Mouse (Mus musculus): Measurements from ENCODE around the gene Lrrc74a. TPM values are rescaled to one million over a fixed set of nuclear protein-coding genes. Genes with fewer than 3 reads are reported as not detected.

Lrrc74a gene
- polyA plus RNA-seq (2014; fragmentation: Nextera tagmentation; extraction: Ambion mirVana): not detected in 2 replicates

DNA sequence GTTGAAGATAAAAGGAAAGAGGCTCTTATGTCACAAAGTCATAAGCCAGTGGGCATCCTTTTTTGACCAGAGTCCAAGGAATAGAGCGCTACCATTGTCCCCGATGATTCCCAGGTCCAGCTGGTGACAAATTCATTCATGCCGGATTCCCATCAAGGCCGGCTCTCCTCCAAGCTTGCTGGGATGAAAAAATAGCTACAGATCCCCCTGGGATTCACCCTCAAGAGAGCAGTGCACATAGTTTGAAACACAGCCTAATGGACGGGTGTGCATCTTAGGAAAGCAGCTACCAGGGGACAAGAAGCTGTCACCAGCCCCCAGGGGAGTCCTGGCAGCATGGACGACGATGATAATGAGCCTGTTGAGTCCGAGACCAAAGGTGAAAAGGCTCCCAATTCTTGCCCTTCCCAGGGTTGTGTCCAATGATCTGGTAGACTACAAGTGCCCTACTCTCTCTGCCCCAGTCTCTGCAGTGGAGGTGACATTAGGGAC, at the start of gene Lrrc74a:
TSS of gene Lrrc74a (plus strand) at position 51 of the 492 bp plus-strand sequence.
- no peak for DNase-seq (ENCODE audit: low spot score)
- Histone ChIP-seq H3K4me2 (replicated peaks) (no peak within 1 kb of the TSS), H3K9ac (no peak within 1 kb of the TSS), H3K4me1 (replicated peaks; ENCODE audit: control insufficient read depth, insufficient read depth, low read length) (no peaks in the 10 kb centered on the region), H3K4me3 (replicated peaks; ENCODE audit: low read length) (no peak within 1 kb of the TSS), H3K27me3 (ENCODE audit: control insufficient read depth, insufficient read depth, low read length) (no peaks in the 10 kb centered on the region), H3K36me3 (replicated peaks; ENCODE audit: control insufficient read depth, insufficient read depth) (no peaks in the 10 kb centered on the region), H3K27ac (no peak within 1 kb of the TSS), H3K9me3 (ENCODE audit: control insufficient read depth, low read length) (no peaks in the 10 kb centered on the region)
- WGBS: 78% methylated on average over 8 of the region's 8 CpGs
- ATAC-seq (ENCODE audit: low FRiP score): no peak

GRCm38 (mm10) chr12:86685275-86685674, 48.9 kb upstream of the Lrrc74a start:
- WGBS: 76% methylated on average over 9 of the region's 9 CpGs
- Histone ChIP-seq H3K36me3 (replicated peaks; ENCODE audit: control insufficient read depth, insufficient read depth) (peaks cover 49% of the 10 kb centered on the region), H3K9me3 (ENCODE audit: control insufficient read depth, low read length) (no peaks in the 10 kb centered on the region), H3K4me3 (replicated peaks; ENCODE audit: low read length) (no peak overlapping the region), H3K9ac (no peak overlapping the region), H3K27ac (no peak overlapping the region), H3K27me3 (ENCODE audit: control insufficient read depth, insufficient read depth, low read length) (no peaks in the 10 kb centered on the region), H3K4me1 (replicated peaks; ENCODE audit: control insufficient read depth, insufficient read depth, low read length) (peaks cover 28% of the 10 kb centered on the region), H3K4me2 (replicated peaks) (no peak overlapping the region)
- ATAC-seq (ENCODE audit: low FRiP score) (no peak), DNase-seq (ENCODE audit: low spot score) (no peak)

DNA sequence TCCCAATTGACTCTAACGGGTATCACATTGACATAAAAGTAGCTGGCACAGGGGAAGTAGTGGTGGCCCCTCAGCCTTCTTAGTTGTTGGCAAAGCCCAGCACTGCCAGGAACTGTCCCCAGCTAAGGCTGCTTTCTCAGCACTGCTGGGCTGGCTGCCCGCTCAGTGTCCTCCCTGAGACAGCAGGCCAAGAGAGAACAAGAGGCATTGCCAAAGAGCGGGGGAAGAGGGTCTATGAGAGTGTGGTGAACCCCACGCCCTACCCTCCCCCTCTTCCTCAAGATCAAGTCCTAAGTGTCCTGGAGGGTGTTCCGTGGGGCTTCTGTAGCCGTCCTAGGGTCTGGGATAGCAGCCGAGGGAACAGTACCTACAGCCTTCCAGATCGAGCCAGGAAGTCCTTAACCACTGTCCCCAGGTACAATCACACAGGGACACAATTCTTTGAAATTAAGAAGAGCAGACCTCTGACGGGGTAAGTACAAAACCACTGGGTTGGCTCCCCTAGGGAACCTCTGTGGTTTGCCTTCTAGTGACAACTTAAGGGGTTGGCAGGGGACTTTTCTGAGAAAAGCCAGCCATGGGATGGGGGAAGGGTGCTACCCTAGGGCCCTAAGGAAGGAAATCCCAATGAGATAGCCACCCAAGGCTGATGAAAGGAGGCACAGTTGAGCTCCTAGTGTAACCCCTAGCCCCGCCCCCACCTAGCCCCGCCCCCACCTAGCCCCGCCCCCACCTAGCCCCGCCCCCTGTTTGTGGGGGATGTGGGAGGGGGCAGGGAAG, 47.4 kb upstream of the Lrrc74a start:
- DNase-seq (ENCODE audit: low spot score): no peak
- Histone ChIP-seq H3K27me3 (ENCODE audit: control insufficient read depth, insufficient read depth, low read length) (no peaks in the 10 kb centered on the region), H3K36me3 (replicated peaks; ENCODE audit: control insufficient read depth, insufficient read depth) (peaks cover 63% of the 10 kb centered on the region), H3K4me1 (replicated peaks; ENCODE audit: control insufficient read depth, insufficient read depth, low read length) (peaks cover 21% of the 10 kb centered on the region), H3K4me2 (replicated peaks) (no peak overlapping the region), H3K27ac (no peak overlapping the region), H3K9me3 (ENCODE audit: control insufficient read depth, low read length) (no peaks in the 10 kb centered on the region), H3K4me3 (replicated peaks; ENCODE audit: low read length) (no peak overlapping the region), H3K9ac (no peak overlapping the region)
- no peak for ATAC-seq (ENCODE audit: low FRiP score)
- WGBS: 61% methylated on average over 13 of the region's 13 CpGs

GRCm38 (mm10) chr12:86687445-86687955, 46.7 kb upstream of the Lrrc74a start:
- Histone ChIP-seq H3K9ac (no peak overlapping the region), H3K27me3 (ENCODE audit: control insufficient read depth, insufficient read depth, low read length) (no peaks in the 10 kb centered on the region), H3K9me3 (ENCODE audit: control insufficient read depth, low read length) (no peaks in the 10 kb centered on the region), H3K27ac (no peak overlapping the region), H3K36me3 (replicated peaks; ENCODE audit: control insufficient read depth, insufficient read depth) (peaks cover 70% of the 10 kb centered on the region), H3K4me1 (replicated peaks; ENCODE audit: control insufficient read depth, insufficient read depth, low read length) (peaks cover 14% of the 10 kb centered on the region), H3K4me2 (replicated peaks) (no peak overlapping the region), H3K4me3 (replicated peaks; ENCODE audit: low read length) (no peak overlapping the region)
- no peak for DNase-seq (ENCODE audit: low spot score)
- ATAC-seq (ENCODE audit: low FRiP score): no peak
- WGBS: 88% methylated on average over 4 of the region's 4 CpGs

DNA sequence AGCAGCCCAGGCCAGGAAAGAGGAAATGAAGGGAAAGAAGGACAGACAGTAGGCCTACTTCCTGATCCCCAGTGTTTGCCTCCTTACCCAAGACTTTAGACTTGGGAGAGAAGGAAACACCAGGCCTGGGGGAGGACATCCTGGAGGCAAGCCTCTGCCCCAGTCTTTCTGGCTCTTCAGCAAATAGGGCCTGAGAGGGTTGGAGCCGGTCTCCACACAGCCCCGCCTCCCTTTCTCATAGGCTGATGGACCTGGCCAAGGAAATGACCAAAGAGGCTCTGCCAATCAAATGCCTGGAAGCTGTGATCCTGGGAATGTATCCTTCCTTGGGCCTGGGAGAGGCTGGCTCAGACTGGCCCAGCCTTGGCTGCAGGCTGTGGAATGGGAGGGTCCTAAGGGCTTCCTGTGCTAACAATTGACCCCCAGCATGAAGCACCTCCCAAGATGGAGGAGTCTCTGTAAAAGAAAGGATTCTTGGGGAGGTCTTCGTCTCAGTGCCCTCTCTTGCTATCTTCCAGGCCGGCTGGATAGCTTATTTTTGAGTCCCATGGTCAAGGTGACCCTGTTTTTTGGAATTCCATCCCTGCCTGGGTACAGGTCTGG, 46.1 kb upstream of the Lrrc74a start:
- peaks cover 8% of the 10 kb centered on the region for H3K4me1 ChIP-seq (replicated peaks; ENCODE audit: control insufficient read depth, insufficient read depth, low read length)
- H3K36me3 ChIP-seq (replicated peaks; ENCODE audit: control insufficient read depth, insufficient read depth): peaks cover 76% of the 10 kb centered on the region
- no peak overlapping the region for H3K27ac ChIP-seq

DNA sequence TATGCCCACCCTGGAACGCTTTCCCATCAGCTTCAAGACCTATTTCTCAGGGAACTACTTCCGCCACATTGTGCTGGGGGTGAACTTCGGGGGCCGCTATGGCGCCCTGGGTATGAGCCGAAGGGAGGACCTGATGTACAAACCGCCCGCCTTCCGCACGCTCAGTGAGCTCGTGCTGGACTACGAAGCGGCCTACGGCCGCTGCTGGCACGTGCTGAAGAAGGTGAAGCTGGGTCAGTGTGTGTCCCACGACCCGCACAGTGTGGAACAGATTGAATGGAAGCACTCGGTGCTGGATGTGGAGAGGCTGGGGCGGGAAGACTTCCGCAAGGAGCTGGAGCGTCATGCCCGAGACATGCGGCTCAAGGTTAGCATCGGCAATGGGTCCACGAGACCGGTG, 45.3 kb upstream of the Lrrc74a start:
- 95% methylated on average over 27 of the region's 27 CpGs for whole genome bisulfite sequencing
- no peak for ATAC-seq (ENCODE audit: low FRiP score)
- Histone ChIP-seq H3K36me3 (replicated peaks; ENCODE audit: control insufficient read depth, insufficient read depth) (peaks cover 79% of the 10 kb centered on the region), H3K9ac (no peak overlapping the region), H3K27me3 (ENCODE audit: control insufficient read depth, insufficient read depth, low read length) (no peaks in the 10 kb centered on the region), H3K9me3 (ENCODE audit: control insufficient read depth, low read length) (no peaks in the 10 kb centered on the region), H3K27ac (no peak overlapping the region), H3K4me2 (replicated peaks) (no peak overlapping the region), H3K4me1 (replicated peaks; ENCODE audit: control insufficient read depth, insufficient read depth, low read length) (no peaks in the 10 kb centered on the region), H3K4me3 (replicated peaks; ENCODE audit: low read length) (no peak overlapping the region)
- no peak for DNase-seq (ENCODE audit: low spot score)

More for the DNA sequence above, 46.1 kb upstream of the Lrrc74a start:
- no peak overlapping the region for H3K4me2 ChIP-seq (replicated peaks)
- WGBS: 81% methylated on average over 4 of the region's 4 CpGs
- H3K9ac ChIP-seq: no peak overlapping the region
- ATAC-seq (ENCODE audit: low FRiP score): no peak
- no peaks in the 10 kb centered on the region for H3K9me3 ChIP-seq (ENCODE audit: control insufficient read depth, low read length)
- H3K4me3 ChIP-seq (replicated peaks; ENCODE audit: low read length): no peak overlapping the region
- no peaks in the 10 kb centered on the region for H3K27me3 ChIP-seq (ENCODE audit: control insufficient read depth, insufficient read depth, low read length)
- DNase-seq (ENCODE audit: low spot score): no peak

DNA sequence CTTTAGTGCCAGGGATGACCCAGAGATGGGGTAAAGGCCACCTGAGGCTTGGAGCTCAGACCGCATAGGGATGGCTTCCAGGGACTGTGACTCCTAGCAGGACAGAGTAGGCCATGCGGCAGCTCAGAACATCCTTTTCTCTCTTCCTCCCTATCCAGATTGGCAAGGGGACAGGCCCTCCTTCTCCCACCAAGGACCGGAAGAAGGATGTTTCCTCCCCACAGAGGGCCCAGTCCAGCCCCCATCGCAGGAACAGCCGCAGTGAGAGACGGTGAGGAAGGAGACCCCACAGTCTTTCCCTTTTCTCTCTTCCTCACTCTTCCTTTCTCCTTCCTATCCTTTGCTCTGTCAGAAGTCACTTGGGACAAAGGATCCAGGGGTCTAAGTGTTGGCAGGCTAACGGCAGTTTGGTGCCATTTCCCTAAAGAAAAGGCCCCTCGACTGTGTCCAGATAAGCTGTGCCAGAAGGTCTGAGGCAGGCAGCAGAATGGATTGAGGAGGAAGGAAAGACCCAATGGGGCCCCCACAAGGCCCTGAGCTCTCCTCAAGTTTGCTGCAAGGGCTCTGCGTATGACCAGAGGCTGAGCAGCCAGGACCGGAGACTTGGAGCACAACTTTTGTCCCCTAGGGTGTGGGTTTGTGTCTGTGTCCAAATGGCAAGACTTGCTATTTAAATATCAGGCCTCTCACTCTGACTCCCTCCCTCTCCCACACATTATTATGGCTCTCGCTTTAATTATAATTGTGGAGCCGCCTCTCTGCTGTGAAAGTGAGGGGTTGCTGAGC, 43.3 kb upstream of the Lrrc74a start:
- no peak for ATAC-seq (ENCODE audit: low FRiP score)
- no peak overlapping the region for H3K4me3 ChIP-seq (replicated peaks; ENCODE audit: low read length)
- DNase-seq (ENCODE audit: low spot score): no peak
- no peak overlapping the region for H3K27ac ChIP-seq
- H3K9me3 ChIP-seq (ENCODE audit: control insufficient read depth, low read length): no peaks in the 10 kb centered on the region
- WGBS: 82% methylated on average over 12 of the region's 12 CpGs
- H3K36me3 ChIP-seq (replicated peaks; ENCODE audit: control insufficient read depth, insufficient read depth): peaks cover 88% of the 10 kb centered on the region
- H3K27me3 ChIP-seq (ENCODE audit: control insufficient read depth, insufficient read depth, low read length): no peaks in the 10 kb centered on the region
- H3K4me1 ChIP-seq (replicated peaks; ENCODE audit: control insufficient read depth, insufficient read depth, low read length): no peaks in the 10 kb centered on the region
- no peak overlapping the region for H3K4me2 ChIP-seq (replicated peaks)
- no peak overlapping the region for H3K9ac ChIP-seq

DNA sequence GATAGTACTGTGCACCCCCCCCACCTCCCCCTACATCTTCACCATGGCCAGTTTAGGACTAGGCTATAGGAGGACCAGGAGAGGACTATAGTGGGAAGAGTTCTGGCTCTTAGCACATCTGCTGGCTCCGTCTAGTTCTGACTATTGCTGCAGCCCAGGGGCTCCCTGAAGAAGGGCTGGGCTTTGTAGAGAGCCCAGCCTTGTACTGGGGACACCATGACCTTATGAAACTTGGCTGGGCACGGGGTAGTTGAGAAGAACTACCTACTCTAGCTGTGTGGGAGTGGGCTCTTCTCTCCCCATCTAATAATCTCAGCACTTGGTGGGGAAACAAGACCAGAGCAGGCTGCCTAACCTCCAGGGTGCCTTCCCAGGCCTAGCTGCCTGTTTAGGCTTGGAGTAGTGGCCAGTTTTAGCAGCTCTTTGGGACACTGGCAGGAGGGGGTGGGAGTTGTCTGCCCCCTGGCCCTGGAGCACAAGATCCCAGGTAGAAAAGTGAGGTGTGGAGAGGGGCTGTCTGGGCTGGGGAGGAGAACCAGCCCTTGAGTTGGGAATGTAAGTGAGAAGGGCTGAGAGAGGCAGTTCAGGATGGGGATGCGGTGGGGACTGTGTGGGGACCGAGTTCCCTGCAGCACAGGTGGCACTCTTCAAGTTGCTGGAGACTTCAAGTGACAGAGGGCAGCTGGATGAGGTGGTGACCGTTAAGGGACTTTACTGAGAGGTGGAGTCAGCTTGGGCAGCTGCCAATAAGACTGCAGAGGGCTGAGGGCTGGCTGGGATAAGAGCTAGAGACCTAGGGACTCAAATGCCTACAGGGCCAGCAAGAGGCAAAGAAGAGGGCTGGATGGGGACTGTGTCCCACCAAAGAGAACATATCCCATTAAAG, 41.5 kb upstream of the Lrrc74a start:
- peaks cover 77% of the 10 kb centered on the region for H3K36me3 ChIP-seq (replicated peaks; ENCODE audit: control insufficient read depth, insufficient read depth)
- no peaks in the 10 kb centered on the region for H3K27me3 ChIP-seq (ENCODE audit: control insufficient read depth, insufficient read depth, low read length)
- 70% methylated on average over 5 of the region's 5 CpGs for WGBS
- H3K9ac ChIP-seq: no peak overlapping the region
- ATAC-seq (ENCODE audit: low FRiP score) (no peak), DNase-seq (ENCODE audit: low spot score) (no peak)
- H3K4me3 ChIP-seq (replicated peaks; ENCODE audit: low read length): no peak overlapping the region
- H3K27ac ChIP-seq: no peak overlapping the region
- no peaks in the 10 kb centered on the region for H3K4me1 ChIP-seq (replicated peaks; ENCODE audit: control insufficient read depth, insufficient read depth, low read length)
- H3K9me3 ChIP-seq (ENCODE audit: control insufficient read depth, low read length): no peaks in the 10 kb centered on the region
- H3K4me2 ChIP-seq (replicated peaks): no peak overlapping the region

All from hindbrain, embryonic 14.5 days (tissue).